Mouse (Mus musculus): ENCODE measurements at regions not wholly inside any gene's neighbourhood (a gene's known extent, or its start where the extent isn't known, plus 50 kb on each side); places are given as distances from the start of the nearest gene placed in this dataset.

DNA sequence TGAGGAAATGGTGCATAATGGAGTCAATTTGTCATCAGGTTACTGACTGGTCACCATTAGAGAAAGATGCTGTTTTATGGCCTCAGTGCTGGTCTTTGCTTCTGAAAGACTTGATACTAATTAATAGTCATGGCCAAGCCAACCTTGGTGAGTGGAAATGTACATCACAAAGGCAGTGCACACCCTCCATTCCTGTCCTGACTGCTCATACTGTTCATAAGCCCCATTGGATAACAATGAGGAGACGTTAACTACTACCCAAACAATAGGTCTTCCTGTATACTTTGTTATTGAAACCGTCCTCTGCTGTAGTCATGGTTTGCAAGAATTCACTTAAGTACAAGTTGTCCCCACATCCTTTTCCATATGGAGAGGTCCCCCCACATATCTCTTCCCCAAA lies 605.8 kb upstream of the Slc35b3 start:
- Histone ChIP-seq H3K4me3 (ENCODE audit: low read depth, low read length) (no peak overlapping the region), H3K4me2 (no peak overlapping the region), H3K9me3 (ENCODE audit: control insufficient read depth, low read length) (no peaks in the 10 kb centered on the region), H3K27ac (ENCODE audit: low read depth, low read length) (no peak overlapping the region), H3K4me1 (ENCODE audit: control insufficient read depth, insufficient read depth, low read length) (no peaks in the 10 kb centered on the region), H3K36me3 (ENCODE audit: control insufficient read depth, insufficient read depth, low read length) (no peaks in the 10 kb centered on the region), H3K9ac (ENCODE audit: low read length) (no peak overlapping the region), H3K27me3 (ENCODE audit: control insufficient read depth, insufficient read depth, low read length) (no peaks in the 10 kb centered on the region)
- 80% methylated on average over 2 of the region's 2 CpGs for WGBS
- ATAC-seq (ENCODE audit: low FRiP score) (no peak), DNase-seq (ENCODE audit: low spot score, missing footprints) (no peak)

DNA sequence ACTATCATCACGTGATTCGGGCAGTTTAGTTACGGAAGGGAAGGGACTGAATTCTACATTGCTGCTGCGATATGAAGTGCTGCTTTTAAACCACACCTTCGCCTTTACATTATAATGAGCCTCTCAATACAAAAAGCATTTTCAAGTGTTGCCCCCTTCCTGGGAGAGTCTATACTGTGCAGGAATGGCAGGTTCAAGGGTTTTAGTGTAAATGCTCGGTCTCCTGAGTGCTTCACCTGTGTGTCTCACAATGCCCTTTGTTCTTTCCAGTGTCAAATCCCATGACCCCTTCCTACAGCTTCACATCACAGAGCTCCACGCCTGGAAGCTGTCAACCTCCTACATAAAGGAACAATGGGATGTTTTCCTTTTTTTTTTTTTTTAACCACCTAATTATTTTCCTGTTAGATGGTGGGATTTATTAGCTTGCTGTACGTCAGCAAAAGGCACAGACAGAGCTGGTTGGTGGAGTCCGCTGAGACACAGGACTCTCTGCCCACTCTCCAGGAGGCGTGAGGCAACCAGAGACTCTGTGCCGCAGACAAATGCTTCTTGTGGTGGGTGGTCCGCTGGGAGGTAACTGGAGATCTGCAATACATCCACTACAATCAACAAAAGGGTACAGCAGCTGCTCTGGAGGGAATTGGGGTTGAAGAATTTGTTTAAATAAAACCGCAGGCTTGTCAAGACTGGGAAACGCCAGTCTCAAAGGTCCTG lies 577.2 kb upstream of the Slc35b3 start:
- H3K27ac ChIP-seq (ENCODE audit: low read depth, low read length), result no peak overlapping the region

DNA sequence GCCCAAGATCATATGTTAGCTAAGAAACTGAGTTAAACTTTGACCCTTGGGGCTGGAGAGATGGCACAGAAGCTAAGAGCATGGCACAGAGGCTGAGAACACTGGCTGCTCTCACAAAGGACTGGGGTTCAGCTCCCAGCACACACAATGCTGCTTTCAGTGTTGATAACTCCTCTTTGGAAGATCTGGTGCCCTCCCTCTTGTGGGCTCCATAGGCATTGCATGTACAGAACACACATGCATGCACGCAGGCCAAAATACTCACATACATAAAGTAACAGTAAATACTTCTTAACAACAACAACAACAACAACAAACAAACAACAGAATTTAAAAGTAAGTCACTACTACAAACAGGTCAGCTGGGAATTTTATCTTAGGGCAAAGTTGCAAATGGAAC lies 565.8 kb upstream of the Slc35b3 start:
- no peak overlapping the region for H3K27ac ChIP-seq (ENCODE audit: low read depth, low read length)
- H3K4me1 ChIP-seq (ENCODE audit: control insufficient read depth, insufficient read depth, low read length), result peaks cover 3% of the 10 kb centered on the region; the same call in 1 of the 2 replicates
- WGBS, result 93% methylated on average over 1 of the region's 1 CpGs
- H3K27me3 ChIP-seq (ENCODE audit: control insufficient read depth, insufficient read depth, low read length), result peaks cover 51% of the 10 kb centered on the region
- no peaks in the 10 kb centered on the region for H3K36me3 ChIP-seq (ENCODE audit: control insufficient read depth, insufficient read depth, low read length)
- DNase-seq (ENCODE audit: low spot score, missing footprints) (peak; percentile 80), ATAC-seq (ENCODE audit: low FRiP score) (no peak)
- H3K9ac ChIP-seq (ENCODE audit: low read length), result no peak overlapping the region
- H3K4me3 ChIP-seq (ENCODE audit: low read depth, low read length), result no peak overlapping the region
- H3K9me3 ChIP-seq (ENCODE audit: control insufficient read depth, low read length), result no peaks in the 10 kb centered on the region
- H3K4me2 ChIP-seq, result no peak overlapping the region

More for the DNA sequence above, 577.2 kb upstream of the Slc35b3 start:
- Histone ChIP-seq H3K4me3 (ENCODE audit: low read depth, low read length) (no peak overlapping the region), H3K36me3 (ENCODE audit: control insufficient read depth, insufficient read depth, low read length) (no peaks in the 10 kb centered on the region), H3K9me3 (ENCODE audit: control insufficient read depth, low read length) (no peaks in the 10 kb centered on the region), H3K27me3 (ENCODE audit: control insufficient read depth, insufficient read depth, low read length) (no peaks in the 10 kb centered on the region; the same call in 1 of the 2 replicates), H3K4me2 (no peak overlapping the region), H3K4me1 (ENCODE audit: control insufficient read depth, insufficient read depth, low read length) (no peaks in the 10 kb centered on the region; the same call in 1 of the 2 replicates), H3K9ac (ENCODE audit: low read length) (no peak overlapping the region)
- WGBS, result 55% methylated on average over 14 of the region's 14 CpGs
- ATAC-seq (ENCODE audit: low FRiP score), result no peak
- no peak for DNase-seq (ENCODE audit: low spot score, missing footprints)

DNA sequence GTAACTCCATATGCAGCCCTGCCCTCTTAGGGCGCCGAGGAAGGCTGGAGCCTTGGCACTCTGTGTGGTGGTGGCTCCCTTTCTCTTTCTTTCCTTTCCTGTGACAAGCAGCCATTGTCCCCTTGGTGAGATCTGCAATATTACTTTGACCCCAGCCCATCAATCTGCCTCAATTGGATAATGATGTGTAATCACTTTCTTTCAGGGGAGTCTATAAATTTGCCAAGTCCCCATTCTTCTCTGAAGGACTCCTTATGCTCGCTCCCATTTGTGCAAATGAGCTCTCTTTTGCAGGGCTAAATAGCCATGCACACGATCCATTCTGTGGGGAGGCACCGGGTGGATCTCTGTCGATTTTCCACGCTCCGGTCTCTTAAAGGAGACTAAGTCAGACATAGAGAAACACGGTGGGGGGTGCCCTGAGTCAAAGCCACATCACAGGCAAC lies 563.2 kb upstream of the Slc35b3 start:
- H3K27ac ChIP-seq (ENCODE audit: low read depth, low read length), result no peak overlapping the region
- WGBS, result 14% methylated on average over 9 of the region's 9 CpGs

DNA sequence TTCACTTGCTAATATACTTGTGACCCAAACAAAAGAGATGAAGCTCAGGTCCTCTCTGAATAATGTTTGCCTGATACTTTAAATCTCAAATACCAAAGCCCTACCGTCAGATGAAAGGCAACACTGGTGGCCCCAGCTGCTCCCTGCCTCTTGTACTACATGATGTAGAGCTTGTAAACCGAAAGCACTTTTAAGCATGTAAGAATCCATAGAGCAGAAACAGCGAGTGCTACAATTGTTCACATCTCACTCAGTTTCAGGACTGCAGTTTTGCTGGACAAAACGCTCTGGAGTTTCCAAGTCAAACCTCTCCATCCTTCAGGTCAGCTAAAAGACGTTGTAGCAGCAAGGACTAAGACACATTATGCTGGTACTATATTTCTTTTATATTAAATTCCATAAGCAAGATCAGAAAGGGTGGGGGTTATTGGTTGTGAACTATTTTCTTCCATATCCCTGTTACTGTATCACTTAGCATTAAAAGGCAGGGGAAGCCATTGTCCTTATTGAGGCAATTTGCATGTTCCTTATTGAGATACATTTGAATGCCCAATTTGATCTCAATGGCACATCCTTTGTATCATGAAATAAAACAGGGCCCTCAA lies 562.7 kb upstream of the Slc35b3 start:
- WGBS, result 26% methylated on average over 5 of the region's 5 CpGs
- no peaks in the 10 kb centered on the region; the same call in 1 of the 2 replicates for H3K9me3 ChIP-seq (ENCODE audit: control insufficient read depth, low read length)
- 0 out of 2 replicates have a peak, but pooled peaks have one; percentile 11 for ATAC-seq (ENCODE audit: low FRiP score)
- no peak overlapping the region for H3K9ac ChIP-seq (ENCODE audit: low read length)
- DNase-seq (ENCODE audit: low spot score, missing footprints), result peak; percentile 90
- peaks cover 3% of the 10 kb centered on the region; the same call in 1 of the 2 replicates for H3K4me1 ChIP-seq (ENCODE audit: control insufficient read depth, insufficient read depth, low read length)
- H3K4me3 ChIP-seq (ENCODE audit: low read depth, low read length), result no peak overlapping the region
- no peak overlapping the region for H3K27ac ChIP-seq (ENCODE audit: low read depth, low read length)
- no peak overlapping the region for H3K4me2 ChIP-seq
- H3K27me3 ChIP-seq (ENCODE audit: control insufficient read depth, insufficient read depth, low read length), result peaks cover 66% of the 10 kb centered on the region
- H3K36me3 ChIP-seq (ENCODE audit: control insufficient read depth, insufficient read depth, low read length), result no peaks in the 10 kb centered on the region

More for the DNA sequence above, 563.2 kb upstream of the Slc35b3 start:
- peaks cover 66% of the 10 kb centered on the region for H3K27me3 ChIP-seq (ENCODE audit: control insufficient read depth, insufficient read depth, low read length)
- H3K36me3 ChIP-seq (ENCODE audit: control insufficient read depth, insufficient read depth, low read length), result no peaks in the 10 kb centered on the region
- DNase-seq (ENCODE audit: low spot score, missing footprints) (peak; percentile 94), ATAC-seq (ENCODE audit: low FRiP score) (peak; percentile 93)
- no peak overlapping the region; the same call in 1 of the 2 replicates for H3K4me2 ChIP-seq
- no peak overlapping the region for H3K9ac ChIP-seq (ENCODE audit: low read length)
- peaks cover 3% of the 10 kb centered on the region; the same call in 1 of the 2 replicates for H3K4me1 ChIP-seq (ENCODE audit: control insufficient read depth, insufficient read depth, low read length)
- H3K4me3 ChIP-seq (ENCODE audit: low read depth, low read length), result no peak overlapping the region
- no peaks in the 10 kb centered on the region; the same call in 1 of the 2 replicates for H3K9me3 ChIP-seq (ENCODE audit: control insufficient read depth, low read length)

DNA sequence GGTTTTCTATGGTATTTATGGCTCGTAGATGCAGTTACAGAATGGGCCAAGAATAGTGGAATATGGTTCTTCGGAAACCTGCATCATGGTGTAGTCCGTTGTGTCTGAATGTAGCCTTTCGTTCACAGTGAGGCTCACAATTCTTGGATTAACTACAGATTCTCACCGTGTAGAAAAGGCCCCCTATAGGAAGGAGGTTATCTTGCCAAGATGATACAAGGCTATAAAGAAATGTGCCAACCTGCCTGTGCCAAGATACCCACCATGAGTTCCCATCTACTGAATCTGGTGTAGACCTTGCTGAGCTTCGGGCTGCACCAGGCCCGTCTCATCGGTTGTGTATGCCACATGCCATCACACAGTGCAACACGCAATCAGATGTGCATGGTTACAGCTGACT lies 560.2 kb upstream of the Slc35b3 start:
- ATAC-seq (ENCODE audit: low FRiP score) (no peak), DNase-seq (ENCODE audit: low spot score, missing footprints) (no peak)
- Histone ChIP-seq H3K27me3 (ENCODE audit: control insufficient read depth, insufficient read depth, low read length) (peaks cover 61% of the 10 kb centered on the region), H3K4me2 (no peak overlapping the region), H3K4me3 (ENCODE audit: low read depth, low read length) (no peak overlapping the region), H3K9ac (ENCODE audit: low read length) (no peak overlapping the region), H3K9me3 (ENCODE audit: control insufficient read depth, low read length) (no peaks in the 10 kb centered on the region; the same call in 1 of the 2 replicates), H3K4me1 (ENCODE audit: control insufficient read depth, insufficient read depth, low read length) (peaks cover 3% of the 10 kb centered on the region), H3K27ac (ENCODE audit: low read depth, low read length) (no peak overlapping the region), H3K36me3 (ENCODE audit: control insufficient read depth, insufficient read depth, low read length) (no peaks in the 10 kb centered on the region)
- 94% methylated on average over 9 of the region's 9 CpGs for WGBS

DNA sequence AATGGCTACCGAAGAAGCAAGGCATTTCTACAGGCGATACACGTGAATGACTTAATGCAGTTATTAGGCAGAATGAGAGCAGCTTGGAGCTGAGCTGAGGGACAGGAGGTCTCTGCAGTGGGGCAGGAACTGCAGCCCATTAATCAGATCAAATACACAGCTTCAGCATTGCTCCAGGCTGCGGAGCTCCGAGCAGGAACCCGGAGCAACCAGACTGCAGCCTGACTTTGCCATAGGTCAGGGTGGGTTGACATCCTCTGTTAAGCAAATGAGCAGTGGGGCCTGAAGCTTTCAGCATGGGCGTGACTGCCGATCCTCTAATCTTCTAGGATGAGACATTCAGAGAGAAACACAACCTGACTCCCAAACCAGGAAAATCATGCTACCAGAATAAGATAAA lies 555.4 kb upstream of the Slc35b3 start:
- no peak for DNase-seq (ENCODE audit: low spot score, missing footprints)
- ATAC-seq (ENCODE audit: low FRiP score), result no peak
- H3K27me3 ChIP-seq (ENCODE audit: control insufficient read depth, insufficient read depth, low read length), result peaks cover 37% of the 10 kb centered on the region

DNA sequence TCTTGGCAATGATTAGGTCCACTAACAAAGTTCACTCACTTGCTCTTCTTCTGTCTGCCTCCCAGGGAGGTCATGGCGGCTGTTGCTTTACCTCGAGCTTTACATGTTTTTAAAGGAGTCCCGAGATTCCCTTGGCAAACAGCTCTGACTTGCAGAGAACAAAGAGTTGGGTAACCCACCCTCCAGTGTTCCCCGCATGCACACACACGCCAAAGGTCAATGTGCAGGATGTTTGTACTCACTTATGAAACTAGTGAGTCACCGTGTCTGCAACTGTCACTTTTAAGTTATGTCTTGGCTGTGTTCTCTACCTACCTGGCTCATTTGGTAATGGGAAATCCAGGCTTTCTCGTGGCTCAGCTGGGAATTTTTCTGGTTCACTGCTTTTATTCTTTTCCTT lies 529.1 kb upstream of the Slc35b3 start:
- H3K4me3 ChIP-seq (ENCODE audit: low read depth, low read length), result no peak overlapping the region
- no peaks in the 10 kb centered on the region for H3K27me3 ChIP-seq (ENCODE audit: control insufficient read depth, insufficient read depth, low read length)
- H3K27ac ChIP-seq (ENCODE audit: low read depth, low read length), result no peak overlapping the region
- no peaks in the 10 kb centered on the region for H3K9me3 ChIP-seq (ENCODE audit: control insufficient read depth, low read length)
- WGBS, result 77% methylated on average over 7 of the region's 7 CpGs
- H3K36me3 ChIP-seq (ENCODE audit: control insufficient read depth, insufficient read depth, low read length), result no peaks in the 10 kb centered on the region
- ATAC-seq (ENCODE audit: low FRiP score) (no peak), DNase-seq (ENCODE audit: low spot score, missing footprints) (no peak)
- H3K9ac ChIP-seq (ENCODE audit: low read length), result no peak overlapping the region
- no peak overlapping the region for H3K4me2 ChIP-seq
- no peaks in the 10 kb centered on the region for H3K4me1 ChIP-seq (ENCODE audit: control insufficient read depth, insufficient read depth, low read length)

More for the DNA sequence above, 555.4 kb upstream of the Slc35b3 start:
- Histone ChIP-seq H3K9me3 (ENCODE audit: control insufficient read depth, low read length) (no peaks in the 10 kb centered on the region; the same call in 1 of the 2 replicates), H3K4me1 (ENCODE audit: control insufficient read depth, insufficient read depth, low read length) (no peaks in the 10 kb centered on the region; the same call in 1 of the 2 replicates), H3K36me3 (ENCODE audit: control insufficient read depth, insufficient read depth, low read length) (no peaks in the 10 kb centered on the region), H3K27ac (ENCODE audit: low read depth, low read length) (no peak overlapping the region), H3K4me3 (ENCODE audit: low read depth, low read length) (no peak overlapping the region), H3K9ac (ENCODE audit: low read length) (no peak overlapping the region), H3K4me2 (no peak overlapping the region)
- 47% methylated on average over 8 of the region's 8 CpGs for WGBS

DNA sequence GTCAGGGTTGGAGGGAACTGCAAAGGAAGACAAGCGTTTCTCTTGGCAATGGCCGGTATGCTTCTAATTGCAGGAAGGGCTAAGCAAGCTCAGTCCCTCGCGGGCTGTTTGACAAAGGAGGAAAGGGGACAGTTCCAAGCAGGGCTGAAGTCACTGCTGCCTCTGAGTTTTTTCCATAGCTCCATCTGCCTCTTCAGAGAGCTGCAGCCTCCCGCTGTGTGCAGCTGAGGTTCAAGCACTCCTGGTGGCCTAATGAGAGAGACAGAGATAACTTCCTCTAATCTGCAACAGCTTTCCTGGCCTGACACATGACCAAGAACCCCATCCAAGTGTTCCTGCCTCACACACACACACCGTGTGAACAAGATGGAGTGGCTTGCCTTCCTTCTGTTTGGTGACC lies 511.9 kb upstream of the Slc35b3 start:
- Histone ChIP-seq H3K9ac (ENCODE audit: low read length) (no peak overlapping the region), H3K36me3 (ENCODE audit: control insufficient read depth, insufficient read depth, low read length) (no peaks in the 10 kb centered on the region), H3K27ac (ENCODE audit: low read depth, low read length) (no peak overlapping the region), H3K27me3 (ENCODE audit: control insufficient read depth, insufficient read depth, low read length) (no peaks in the 10 kb centered on the region), H3K4me3 (ENCODE audit: low read depth, low read length) (no peak overlapping the region), H3K4me2 (no peak overlapping the region), H3K4me1 (ENCODE audit: control insufficient read depth, insufficient read depth, low read length) (no peaks in the 10 kb centered on the region), H3K9me3 (ENCODE audit: control insufficient read depth, low read length) (no peaks in the 10 kb centered on the region)
- WGBS, result 52% methylated on average over 6 of the region's 6 CpGs
- DNase-seq (ENCODE audit: low spot score, missing footprints) (no peak), ATAC-seq (ENCODE audit: low FRiP score) (no peak)

Data from midbrain, embryonic 11.5 days (tissue).